Mouse (Mus musculus) embryonic facial prominence, embryonic 12.5 days (tissue): ENCODE measurements around the gene Cbarp. TPM values are rescaled to one million over a fixed set of nuclear protein-coding genes. Genes with fewer than 3 reads are reported as not detected.

Experiments
- ATAC-seq: fragments of 200-750 bp; cut with Nextera tagmentation; 2 replicates; pipeline ENCODE4 v1.8.0; 2017; ENCODE audit not compliant: insufficient number of reproducible peaks, insufficient read depth, low FRiP score, low TSS enrichment
- H3K27ac ChIP-seq: fragments of 300-500 bp; sonication (generic); 2 replicates; pipeline ENCODE4 v1.5.1; 2016; ENCODE audit warnings: mild to moderate bottlenecking
- H3K27me3 ChIP-seq: fragments of 300-500 bp; sonication (generic); 2 replicates; pipeline ENCODE4 v1.6.1; 2016; ENCODE audit warnings: mild to moderate bottlenecking, moderate library complexity
- H3K36me3 ChIP-seq: fragments of 300-500 bp; sonication (generic); 2 replicates; pipeline ENCODE4 v1.6.1; 2016; ENCODE audit warnings: mild to moderate bottlenecking
- H3K4me1 ChIP-seq: fragments of 300-500 bp; sonication (generic); 2 replicates; pipeline ENCODE4 v1.6.1; 2016
- H3K4me2 ChIP-seq: fragments of 300-500 bp; sonication (generic); replicated peaks from 2 replicates; pipeline ENCODE4 v1.6.1; 2016; ENCODE audit warnings: mild to moderate bottlenecking, moderate library complexity
- H3K4me3 ChIP-seq: fragments of 300-500 bp; sonication (generic); 2 replicates; pipeline ENCODE4 v1.5.1; 2016; ENCODE audit warnings: mild to moderate bottlenecking
- H3K9ac ChIP-seq: fragments of 300-500 bp; sonication (generic); 2 replicates; pipeline ENCODE4 v1.6.1; 2016; ENCODE audit warnings: mild to moderate bottlenecking, moderate library complexity
- H3K9me3 ChIP-seq: fragments of 300-500 bp; sonication (generic); 2 replicates; pipeline ENCODE4 v1.6.1; 2016; ENCODE audit warnings: mild to moderate bottlenecking, moderate library complexity
- WGBS: fragments of 180-500 bp; shearing (Covaris S2); methylation state at CpG from one replicate; pipeline ENCODE4 v1.1.7; 2016; 5-methylcytosine and 5-hydroxymethylcytosine counted together
- polyA plus RNA-seq: library from polyadenylated mRNA; unstranded; fragments of >200 nt; fragmentation: Nextera tagmentation; extraction: Ambion mirVana; gene quantifications from 2 replicates; pipeline ENCODE4 v1.2.1, GENCODE M21; 2016

Gene Cbarp
- polyA plus RNA-seq, 1 experiment from 2014 or later = 8.5 TPM

GRCm38 (mm10) chr10:80130403-80131031 is 10.1 kb downstream of the Cbarp start:
- Histone ChIP-seq H3K9me3 (no peaks in the 10 kb centered on the region), H3K9ac (no peak overlapping the region), H3K4me1 (peaks cover 15% of the 10 kb centered on the region), H3K36me3 (peaks cover 91% of the 10 kb centered on the region), H3K4me3 (no peak overlapping the region), H3K27ac (0 out of 2 replicates have a peak overlapping the region, but pooled peaks have one; percentile 23), H3K27me3 (peaks cover 10% of the 10 kb centered on the region), H3K4me2 (no peak overlapping the region)
- ATAC-seq = no peak
- WGBS = 84% methylated on average over 18 of the region's 18 CpGs

DNA sequence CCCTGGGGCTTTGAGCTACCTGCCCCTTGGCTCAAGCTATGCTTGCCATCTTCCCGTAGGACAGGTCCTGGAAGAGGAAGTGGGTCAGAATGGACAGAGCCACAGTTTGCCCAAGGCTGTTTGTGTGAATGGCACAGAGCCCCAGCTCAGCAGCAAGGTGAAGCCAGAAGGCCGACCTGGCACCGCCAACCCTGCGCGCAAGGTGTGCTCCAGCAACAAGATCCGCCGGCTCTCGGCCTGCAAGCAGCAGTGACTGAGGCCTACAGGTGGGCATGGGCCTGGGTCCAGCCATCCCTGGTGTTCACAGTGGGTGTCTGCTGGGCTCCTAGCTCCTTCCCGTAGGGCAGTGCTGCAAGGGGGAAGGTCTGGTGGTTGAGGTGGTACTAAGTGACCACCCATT is 10.8 kb downstream of the Cbarp start:
- peaks cover 97% of the 10 kb centered on the region for H3K36me3 ChIP-seq
- ATAC-seq = no peak
- no peaks in the 10 kb centered on the region for H3K9me3 ChIP-seq
- no peak overlapping the region for H3K27ac ChIP-seq
- H3K9ac ChIP-seq = no peak overlapping the region
- peaks cover 15% of the 10 kb centered on the region for H3K4me1 ChIP-seq
- H3K27me3 ChIP-seq = peaks cover 4% of the 10 kb centered on the region
- 91% methylated on average over 9 of the region's 9 CpGs for WGBS
- H3K4me3 ChIP-seq = no peak overlapping the region
- H3K4me2 ChIP-seq = no peak overlapping the region

GRCm38 (mm10) chr10:80127920-80128319 is 12.7 kb downstream of the Cbarp start:
- Histone ChIP-seq H3K4me2 (no peak overlapping the region), H3K9me3 (no peaks in the 10 kb centered on the region), H3K36me3 (peaks cover 90% of the 10 kb centered on the region), H3K27ac (no peak overlapping the region), H3K27me3 (no peaks in the 10 kb centered on the region), H3K9ac (no peak overlapping the region), H3K4me1 (peaks cover 15% of the 10 kb centered on the region), H3K4me3 (no peak overlapping the region)
- no peak for ATAC-seq
- WGBS = 90% methylated on average over 8 of the region's 8 CpGs

DNA sequence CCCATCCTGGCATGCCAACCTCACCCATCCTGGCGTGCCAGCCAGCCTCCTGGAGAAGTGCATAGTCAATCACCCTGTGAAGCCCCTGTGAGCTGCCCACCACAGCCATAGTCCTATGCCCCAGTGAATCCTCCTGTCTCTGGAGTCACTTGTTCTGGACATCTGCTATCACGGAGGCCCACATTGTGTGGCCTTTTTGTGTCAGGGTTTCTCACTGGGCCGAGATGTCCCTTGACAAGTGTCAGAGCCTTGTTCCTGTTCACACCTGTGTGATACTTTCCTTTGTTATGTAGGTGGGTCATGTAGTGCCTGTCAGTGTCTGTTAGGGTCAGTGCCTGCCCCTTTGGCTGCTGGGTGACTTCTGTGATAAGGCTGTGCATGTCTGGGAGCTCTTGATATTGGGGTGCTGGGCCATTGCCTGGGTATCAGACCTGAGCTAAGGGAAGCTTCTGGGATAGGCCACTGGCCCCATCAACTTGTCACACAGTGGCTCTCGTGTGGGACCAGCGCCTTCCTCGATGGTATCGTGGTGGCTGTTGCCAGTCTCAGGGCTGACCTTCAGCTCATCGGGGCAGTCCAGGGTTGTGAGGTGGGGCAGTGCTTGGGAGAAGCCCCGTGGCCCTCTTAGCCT is 16.6 kb downstream of the Cbarp start:
- no peaks in the 10 kb centered on the region for H3K27me3 ChIP-seq
- H3K4me1 ChIP-seq = 0 out of 2 replicates have a peak, but pooled peaks cover 7% of the 10 kb centered on the region
- no peak overlapping the region for H3K9ac ChIP-seq
- no peak overlapping the region for H3K27ac ChIP-seq
- no peak overlapping the region for H3K4me2 ChIP-seq
- no peaks in the 10 kb centered on the region for H3K9me3 ChIP-seq
- no peak overlapping the region for H3K4me3 ChIP-seq
- 92% methylated on average over 9 of the region's 9 CpGs for WGBS
- peaks cover 82% of the 10 kb centered on the region for H3K36me3 ChIP-seq
- no peak for ATAC-seq

DNA sequence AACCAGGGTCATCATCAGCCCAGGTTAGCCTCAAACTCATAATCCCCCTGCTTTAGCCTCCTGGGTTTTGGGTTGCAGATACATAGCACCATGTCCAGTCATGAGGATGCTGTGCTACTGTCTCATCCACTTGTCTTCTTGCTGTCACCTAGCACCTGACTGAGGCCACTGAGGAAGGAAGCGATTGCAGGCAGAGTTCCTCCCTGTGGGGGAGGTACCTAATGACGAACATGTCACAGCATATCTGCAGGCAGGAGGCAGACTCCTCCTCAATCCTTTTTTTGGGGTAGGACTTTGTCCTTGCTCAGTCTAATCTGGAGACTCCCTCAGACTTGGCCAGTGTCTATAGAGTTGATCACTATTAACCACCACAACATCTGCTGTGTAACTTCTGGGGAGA is 19.0 kb downstream of the Cbarp start:
- no peak overlapping the region for H3K4me2 ChIP-seq
- H3K4me3 ChIP-seq = no peak overlapping the region
- no peak overlapping the region for H3K9ac ChIP-seq
- H3K4me1 ChIP-seq = peaks cover 30% of the 10 kb centered on the region
- H3K27me3 ChIP-seq = no peaks in the 10 kb centered on the region
- ATAC-seq = no peak
- H3K36me3 ChIP-seq = peaks cover 70% of the 10 kb centered on the region
- no peak overlapping the region for H3K27ac ChIP-seq
- H3K9me3 ChIP-seq = no peaks in the 10 kb centered on the region
- 91% methylated on average over 2 of the region's 2 CpGs for WGBS

DNA sequence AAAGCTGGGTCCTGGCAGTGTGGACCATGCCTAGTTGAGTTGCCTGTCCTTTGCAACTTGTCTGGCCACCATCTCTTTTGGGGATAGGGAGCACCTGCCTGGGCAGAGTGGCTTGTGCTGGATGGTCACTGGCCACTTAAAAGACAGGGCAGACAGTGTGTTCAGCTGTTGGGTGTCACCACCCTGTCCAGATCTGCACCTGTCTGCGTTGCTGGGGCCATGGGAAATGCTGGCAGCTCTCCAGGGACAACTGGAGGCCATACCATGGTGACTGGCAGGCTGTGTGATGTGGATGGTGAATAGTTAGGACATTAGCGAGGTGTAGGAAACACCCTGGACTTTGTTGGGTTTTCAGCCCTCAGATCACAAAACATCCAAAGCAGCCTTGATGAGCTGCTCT is 20.5 kb downstream of the Cbarp start:
- Histone ChIP-seq H3K4me3 (no peak overlapping the region), H3K9me3 (no peaks in the 10 kb centered on the region), H3K4me2 (no peak overlapping the region), H3K36me3 (peaks cover 55% of the 10 kb centered on the region), H3K27ac (no peak overlapping the region), H3K9ac (peak overlapping the region; percentile 26; the same call in 1 of the 2 replicates), H3K4me1 (peaks cover 30% of the 10 kb centered on the region), H3K27me3 (no peaks in the 10 kb centered on the region)
- ATAC-seq = no peak
- 89% methylated on average over 2 of the region's 2 CpGs for WGBS

DNA sequence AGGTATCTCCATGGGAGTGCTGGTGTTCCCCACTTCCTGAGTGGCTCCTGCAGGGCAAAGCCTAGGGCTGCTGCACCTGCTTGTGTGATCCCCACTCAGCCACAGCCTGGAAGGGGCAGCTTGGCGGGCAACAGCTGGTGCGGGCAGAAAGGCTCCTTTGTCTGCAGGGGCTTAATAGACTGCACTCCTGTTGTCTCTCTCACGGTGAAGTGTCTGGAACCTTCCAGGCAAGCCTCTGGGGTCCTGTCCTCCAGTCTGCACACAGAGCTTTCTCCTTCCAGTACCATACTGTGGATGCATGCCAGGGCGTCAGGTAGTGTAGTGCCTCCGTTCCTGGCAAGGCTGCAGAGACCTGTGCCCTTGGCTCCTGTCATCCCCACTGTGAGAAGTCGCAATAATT is 22.1 kb downstream of the Cbarp start:
- WGBS = 68% methylated on average over 6 of the region's 6 CpGs
- Histone ChIP-seq H3K4me3 (peak overlapping the region; percentile 67), H3K9ac (peak overlapping the region; percentile 32; the same call in 1 of the 2 replicates), H3K27me3 (no peaks in the 10 kb centered on the region), H3K9me3 (no peaks in the 10 kb centered on the region), H3K4me2 (peak overlapping the region; percentile 92), H3K27ac (no peak overlapping the region), H3K4me1 (peaks cover 33% of the 10 kb centered on the region), H3K36me3 (peaks cover 42% of the 10 kb centered on the region)
- no peak for ATAC-seq

DNA sequence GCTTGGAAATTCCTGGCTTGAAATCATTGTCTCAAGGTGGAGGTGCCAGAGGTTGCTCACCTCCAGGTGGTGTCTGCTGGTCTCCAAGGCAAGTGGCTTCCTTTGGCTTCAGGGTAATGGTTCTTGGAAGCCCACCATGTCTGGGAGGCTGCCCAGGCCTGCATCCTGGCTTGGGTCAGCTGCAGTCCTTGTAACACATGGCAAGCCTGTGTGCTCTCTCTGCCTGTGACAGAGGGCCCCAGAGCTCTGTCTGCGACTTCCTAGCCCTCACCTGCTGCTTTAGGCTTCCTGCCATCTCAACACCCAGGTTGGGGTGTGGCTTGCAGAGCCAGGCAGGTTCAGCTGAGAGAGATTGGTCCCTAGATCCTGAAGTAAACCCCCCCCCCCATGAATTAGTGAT is 22.9 kb downstream of the Cbarp start:
- Histone ChIP-seq H3K27ac (no peak overlapping the region), H3K9me3 (no peaks in the 10 kb centered on the region), H3K36me3 (peaks cover 42% of the 10 kb centered on the region), H3K9ac (peak overlapping the region; percentile 86), H3K27me3 (no peaks in the 10 kb centered on the region), H3K4me1 (peaks cover 33% of the 10 kb centered on the region), H3K4me2 (peak overlapping the region; percentile 92), H3K4me3 (peak overlapping the region; percentile 67)
- WGBS = 43% methylated on average over 1 of the region's 1 CpGs
- no peak for ATAC-seq

GRCm38 (mm10) chr10:80116927-80117691 is 23.5 kb downstream of the Cbarp start:
- WGBS = 4% methylated on average over 30 of the region's 30 CpGs
- peak overlapping the region; percentile 92 for H3K4me2 ChIP-seq
- peak overlapping the region; percentile 86 for H3K9ac ChIP-seq
- no peaks in the 10 kb centered on the region for H3K27me3 ChIP-seq
- H3K27ac ChIP-seq = peak overlapping the region; percentile 54
- peak overlapping the region; percentile 67 for H3K4me3 ChIP-seq
- peaks cover 33% of the 10 kb centered on the region for H3K4me1 ChIP-seq
- no peaks in the 10 kb centered on the region for H3K9me3 ChIP-seq
- ATAC-seq = no peak
- H3K36me3 ChIP-seq = peaks cover 41% of the 10 kb centered on the region

DNA sequence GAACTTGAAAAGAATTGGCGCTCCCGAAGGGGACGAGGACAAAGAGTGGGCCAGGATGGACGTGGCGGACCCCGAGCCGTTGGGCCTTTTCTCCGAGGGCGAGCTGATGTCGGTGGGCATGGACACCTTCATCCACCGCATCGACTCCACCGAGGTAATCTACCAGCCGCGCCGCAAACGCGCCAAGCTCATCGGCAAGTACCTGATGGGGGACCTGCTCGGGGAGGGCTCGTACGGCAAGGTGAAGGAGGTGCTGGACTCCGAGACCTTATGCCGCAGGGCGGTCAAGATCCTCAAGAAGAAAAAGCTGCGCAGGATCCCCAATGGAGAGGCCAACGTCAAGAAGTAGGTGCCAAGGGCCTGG is 24.1 kb downstream of the Cbarp start:
- Histone ChIP-seq H3K27ac (peak overlapping the region; percentile 54), H3K9ac (peak overlapping the region; percentile 86), H3K36me3 (peaks cover 35% of the 10 kb centered on the region), H3K4me1 (peaks cover 33% of the 10 kb centered on the region), H3K27me3 (no peaks in the 10 kb centered on the region), H3K4me2 (peak overlapping the region; percentile 92), H3K4me3 (peak overlapping the region; percentile 67), H3K9me3 (no peaks in the 10 kb centered on the region)
- under 1% methylated on average over 27 of the region's 27 CpGs for WGBS
- ATAC-seq = no peak

GRCm38 (mm10) chr10:80115944-80116335 is 24.7 kb downstream of the Cbarp start:
- no peak for ATAC-seq
- Histone ChIP-seq H3K27ac (peak overlapping the region; percentile 83), H3K4me3 (peak overlapping the region; percentile 67), H3K9me3 (no peaks in the 10 kb centered on the region), H3K36me3 (peaks cover 30% of the 10 kb centered on the region), H3K27me3 (no peaks in the 10 kb centered on the region), H3K9ac (peak overlapping the region; percentile 86), H3K4me2 (peak overlapping the region; percentile 92), H3K4me1 (peaks cover 33% of the 10 kb centered on the region)
- under 1% methylated on average over 63 of the region's 63 CpGs for WGBS
